Comparison of ENCODE assay signal across 8 mouse cellular contexts in genomic region chr3:135440621-135441020, GRCm38 (mm10). TPM values are rescaled to one million over a fixed set of nuclear protein-coding genes. Genes with fewer than 3 reads are reported as not detected.
A peak's percentile ranks its signal among the peaks of the same experiment; 100 is the strongest.
DNase-seq lines count a peak whose midpoint lies in the region; ATAC-seq and TF ChIP-seq lines count a peak whose summit lies in the region.

No protein-coding gene starts in this region.

- peak overlapping the region; percentile 65 for H3K4me2 ChIP-seq in heart, embryonic 15.5 days
- peak overlapping the region; percentile 88 for H3K4me2 ChIP-seq in forebrain, embryonic 11.5 days (ENCODE audit: low read depth, low read length, severe bottlenecking)
- peak overlapping the region; percentile 81 for H3K4me2 ChIP-seq in liver, embryonic 12.5 days

- no peak for TF ChIP-seq CTCF in G1E (IDR thresholded peaks at IDR 0.05; ENCODE audit: low read depth, low read length)

- peak overlapping the region; percentile 100 for H3K27ac ChIP-seq in heart, embryonic 15.5 days
- no peak overlapping the region for H3K27ac ChIP-seq in forebrain, embryonic 11.5 days (ENCODE audit: low read depth, low read length)
- H3K27ac ChIP-seq in liver, embryonic 12.5 days, result peak overlapping the region; percentile 100

- H3K9me3 ChIP-seq in heart, embryonic 15.5 days (replicated peaks), result no peaks in the 10 kb centered on the region
- H3K9me3 ChIP-seq in G1E (replicated peaks), result no peaks in the 10 kb centered on the region
- H3K9me3 ChIP-seq in forebrain, embryonic 11.5 days (ENCODE audit: control insufficient read depth, low read length), result no peaks in the 10 kb centered on the region
- no peaks in the 10 kb centered on the region for H3K9me3 ChIP-seq in liver, embryonic 12.5 days (replicated peaks)

- peak overlapping the region; percentile 98 for H3K9ac ChIP-seq in heart, embryonic 15.5 days
- H3K9ac ChIP-seq in forebrain, embryonic 11.5 days (ENCODE audit: low read length), result peak overlapping the region; percentile 98
- H3K9ac ChIP-seq in liver, embryonic 12.5 days, result peak overlapping the region; percentile 97

- H3K27me3 ChIP-seq in heart, embryonic 15.5 days, result no peaks in the 10 kb centered on the region
- no peaks in the 10 kb centered on the region for H3K27me3 ChIP-seq in G1E (ENCODE audit: insufficient read depth, low read length)
- H3K27me3 ChIP-seq in forebrain, embryonic 11.5 days (ENCODE audit: control insufficient read depth, insufficient read depth, low read length), result no peaks in the 10 kb centered on the region
- no peaks in the 10 kb centered on the region for H3K27me3 ChIP-seq in liver, embryonic 12.5 days (replicated peaks)

- peaks cover 29% of the 10 kb centered on the region for H3K4me1 ChIP-seq in heart, embryonic 15.5 days (replicated peaks)
- H3K4me1 ChIP-seq in G1E (ENCODE audit: insufficient read depth, low read depth, low read length), result peaks cover 35% of the 10 kb centered on the region
- H3K4me1 ChIP-seq in forebrain, embryonic 11.5 days (replicated peaks; ENCODE audit: control insufficient read depth, insufficient read depth, low read length), result peaks cover 8% of the 10 kb centered on the region
- peaks cover 38% of the 10 kb centered on the region for H3K4me1 ChIP-seq in liver, embryonic 12.5 days

- H3K36me3 ChIP-seq in heart, embryonic 15.5 days, result peaks cover 6% of the 10 kb centered on the region; the same call in 1 of the 2 replicates
- H3K36me3 ChIP-seq in G1E (replicated peaks), result peaks cover 35% of the 10 kb centered on the region
- no peaks in the 10 kb centered on the region for H3K36me3 ChIP-seq in forebrain, embryonic 11.5 days (ENCODE audit: control insufficient read depth, insufficient read depth, low read length)
- H3K36me3 ChIP-seq in liver, embryonic 12.5 days, result peaks cover 34% of the 10 kb centered on the region

- no peak for DNase-seq in heart, adult 11 months
- DNase-seq in G1E (ENCODE audit: low spot score), result no peak
- DNase-seq in forebrain, embryonic 11.5 days (ENCODE audit: low spot score), result no peak
- DNase-seq in right cerebral cortex, postnatal 10 days (ENCODE audit: low spot score in 2 of 2), result no peak
- no peak for DNase-seq in cerebellum, postnatal 36 days

- peak overlapping the region; percentile 95 for H3K4me3 ChIP-seq in heart, embryonic 15.5 days
- peak overlapping the region; percentile 93 for H3K4me3 ChIP-seq in G1E (ENCODE audit: low read depth, low read length)
- H3K4me3 ChIP-seq in forebrain, embryonic 11.5 days (ENCODE audit: low read depth, low read length), result peak overlapping the region; percentile 94
- peak overlapping the region; percentile 78 for H3K4me3 ChIP-seq in liver, embryonic 12.5 days

- 20% methylated on average over 10 of the region's 10 CpGs for WGBS in heart, embryonic 15.5 days
- 62% methylated on average over 10 of the region's 10 CpGs for WGBS in forebrain, embryonic 11.5 days
- 29% methylated on average over 10 of the region's 10 CpGs for WGBS in liver, embryonic 12.5 days (ENCODE audit: insufficient replicate concordance)

- no peak for ATAC-seq in heart, embryonic 15.5 days (replicated peaks; ENCODE audit: insufficient number of reproducible peaks, insufficient read depth, low FRiP score, low read depth)
- no peak for ATAC-seq in G1E (ENCODE audit: extremely low read depth, insufficient number of reproducible peaks, low FRiP score, poor library complexity, severe bottlenecking)
- no peak for ATAC-seq in forebrain, embryonic 11.5 days (replicated peaks; ENCODE audit: low FRiP score)
- no peak for ATAC-seq in liver, embryonic 12.5 days
- ATAC-seq in activated CD4-positive, CD25-positive, alpha-beta regulatory T cell, adult 4 months, result no peak

RNA-seq across cellular contexts. Expression of gene Ube2d3, which starts 2.7 kb away (rescaled TPM):
- 396 and 398 TPM in 2 replicates for polyA plus RNA-seq in heart, embryonic 15.5 days (2015; fragmentation: Nextera tagmentation; extraction: Ambion mirVana)
- total RNA-seq in G1E (2014; fragmentation: Nextera tagmentation), result 1,026 and 1,239 TPM in 2 replicates
- 547 and 623 TPM in 2 replicates for total RNA-seq in G1E (2017)
- 416 and 446 TPM in 2 replicates for polyA plus RNA-seq in G1E (2012)
- 621 and 646 TPM in 2 replicates for polyA plus RNA-seq in forebrain, embryonic 11.5 days (2014; fragmentation: Nextera tagmentation; extraction: Ambion mirVana)
- polyA plus RNA-seq in liver, embryonic 12.5 days (2016; fragmentation: Nextera tagmentation; extraction: Ambion mirVana), result 331 and 332 TPM in 2 replicates
- polyA plus RNA-seq in activated CD4-positive, CD25-positive, alpha-beta regulatory T cell, adult 4 months (2017; shearing (Covaris generic)), result 100 to 1,000 TPM; 387 to 403 TPM

RNA-seq across cellular contexts. Expression of gene Cisd2, which starts 16.9 kb away (rescaled TPM):
- polyA plus RNA-seq in heart, embryonic 15.5 days (2015; fragmentation: Nextera tagmentation; extraction: Ambion mirVana), result 44.6 and 47.9 TPM in 2 replicates
- 42.9 and 43.1 TPM in 2 replicates for total RNA-seq in G1E (2014; fragmentation: Nextera tagmentation)
- total RNA-seq in G1E (2017), result 34.0 and 35.7 TPM in 2 replicates
- 16.9 and 18.3 TPM in 2 replicates for polyA plus RNA-seq in G1E (2012)
- polyA plus RNA-seq in forebrain, embryonic 11.5 days (2014; fragmentation: Nextera tagmentation; extraction: Ambion mirVana), result 86.3 and 99.7 TPM in 2 replicates
- 45.4 and 45.7 TPM in 2 replicates for polyA plus RNA-seq in liver, embryonic 12.5 days (2016; fragmentation: Nextera tagmentation; extraction: Ambion mirVana)
- 10 to 100 TPM; 59.1 to 73.2 TPM for polyA plus RNA-seq in activated CD4-positive, CD25-positive, alpha-beta regulatory T cell, adult 4 months (2017; shearing (Covaris generic))

RNA-seq across cellular contexts. Expression of gene Manba, which starts 44.8 kb away (rescaled TPM):
- polyA plus RNA-seq in heart, embryonic 15.5 days (2015; fragmentation: Nextera tagmentation; extraction: Ambion mirVana), result 33.3 and 35.2 TPM in 2 replicates
- total RNA-seq in G1E (2014; fragmentation: Nextera tagmentation) (19.6 and 30.3 TPM in 2 replicates), G1E (2017) (19.0 and 23.7 TPM in 2 replicates)
- 2.0 and 2.9 TPM in 2 replicates for polyA plus RNA-seq in G1E (2012)
- polyA plus RNA-seq in forebrain, embryonic 11.5 days (2014; fragmentation: Nextera tagmentation; extraction: Ambion mirVana), result 3.6 and 3.8 TPM in 2 replicates
- polyA plus RNA-seq in liver, embryonic 12.5 days (2016; fragmentation: Nextera tagmentation; extraction: Ambion mirVana), result 6.8 and 7.3 TPM in 2 replicates
- polyA plus RNA-seq in activated CD4-positive, CD25-positive, alpha-beta regulatory T cell, adult 4 months (2017; shearing (Covaris generic)), result 10 to 100 TPM; 16.9 to 20.9 TPM
